Mouse (Mus musculus) fibroblast of lung, adult 2 months (primary cell): ENCODE results near the gene Odc1.

Experiments
- DNase-seq: peaks from one replicate; pipeline ENCODE4 v3.0.0-alpha.2; 2011; ENCODE audit warnings: low read depth

Odc1 gene

GRCm38 (mm10) chr12:17551208-17551995 is 6.8 kb downstream of the Odc1 start:
- DNase-seq, result no peak

GRCm38 (mm10) chr12:17552420-17552819 is 7.8 kb downstream of the Odc1 start:
- no peak for DNase-seq

GRCm38 (mm10) chr12:17552949-17553348 is 8.4 kb downstream of the Odc1 start:
- no peak for DNase-seq

- no peak for DNase-seq
These were observed 9.0 kb downstream of the Odc1 start for GRCm38 (mm10) chr12:17553627-17554026.

- peak; percentile 62 for DNase-seq
These were observed 9.8 kb downstream of the Odc1 start for GRCm38 (mm10) chr12:17554200-17554951.

- DNase-seq, result no peak
These were observed 12.1 kb downstream of the Odc1 start for GRCm38 (mm10) chr12:17556430-17557343.

GRCm38 (mm10) chr12:17557344-17557966 is 12.9 kb downstream of the Odc1 start:
- no peak for DNase-seq

GRCm38 (mm10) chr12:17557967-17558345 is 13.4 kb downstream of the Odc1 start:
- no peak for DNase-seq

GRCm38 (mm10) chr12:17562396-17562795 is 17.8 kb downstream of the Odc1 start:
- DNase-seq, result no peak

GRCm38 (mm10) chr12:17565393-17566045 is 20.9 kb downstream of the Odc1 start:
- DNase-seq, result no peak

- no peak for DNase-seq
These were observed 21.4 kb downstream of the Odc1 start for GRCm38 (mm10) chr12:17566046-17566408.

- no peak for DNase-seq
These were observed 24.0 kb downstream of the Odc1 start for GRCm38 (mm10) chr12:17568564-17568963.

- no peak for DNase-seq
These were observed 30.0 kb downstream of the Odc1 start for GRCm38 (mm10) chr12:17574591-17574990.

- DNase-seq, result no peak
These were observed 30.7 kb downstream of the Odc1 start for GRCm38 (mm10) chr12:17575156-17575910.

GRCm38 (mm10) chr12:17576041-17576440 is 31.4 kb downstream of the Odc1 start:
- peak; percentile 56 for DNase-seq

- DNase-seq, result no peak
These were observed 34.0 kb downstream of the Odc1 start for GRCm38 (mm10) chr12:17578601-17579000.

GRCm38 (mm10) chr12:17581001-17581400 is 36.4 kb downstream of the Odc1 start:
- no peak for DNase-seq

- no peak for DNase-seq
These were observed 37.8 kb downstream of the Odc1 start for GRCm38 (mm10) chr12:17582406-17582805.

- no peak for DNase-seq
These were observed 39.3 kb downstream of the Odc1 start for GRCm38 (mm10) chr12:17583860-17584259.

GRCm38 (mm10) chr12:17586011-17586410 is 41.4 kb downstream of the Odc1 start:
- no peak for DNase-seq

GRCm38 (mm10) chr12:17588436-17588835 is 43.8 kb downstream of the Odc1 start:
- no peak for DNase-seq
